Mouse (Mus musculus) hindbrain, postnatal 0 days (tissue): ENCODE results near the gene Clybl. TPM values are rescaled to one million over a fixed set of nuclear protein-coding genes. Genes with fewer than 3 reads are reported as not detected.

Experiments
- ATAC-seq: fragments of 200-750 bp; cut with Nextera tagmentation; 2 replicates; pipeline ENCODE4 v1.8.0; 2017; ENCODE audit warnings: mild to moderate bottlenecking, moderate TSS enrichment, moderate library complexity
- DNase-seq: peaks from one replicate; pipeline ENCODE4 v3.0.0-alpha.2; 2015; ENCODE audit warnings: low spot score
- H3K27ac ChIP-seq: fragments of 300-500 bp; sonication (generic); 2 replicates; pipeline ENCODE4 v1.5.1; 2014; ENCODE audit warnings: mild to moderate bottlenecking
- H3K27me3 ChIP-seq: fragments of 300-500 bp; sonication (generic); 2 replicates; pipeline ENCODE4 v1.6.1; 2014; ENCODE audit warnings: low read length, mixed read lengths; ENCODE audit not compliant: insufficient read depth
- H3K36me3 ChIP-seq: fragments of 300-500 bp; sonication (generic); 2 replicates; pipeline ENCODE4 v1.6.1; 2014; ENCODE audit warnings: low read length, mixed read lengths; ENCODE audit not compliant: insufficient read depth
- H3K4me1 ChIP-seq: fragments of 300-500 bp; sonication (generic); 2 replicates; pipeline ENCODE4 v1.6.1; 2014; ENCODE audit warnings: antibody characterized with exemption, low read length, mixed read lengths; ENCODE audit not compliant: insufficient read depth
- H3K4me2 ChIP-seq: fragments of 300-500 bp; sonication (generic); 2 replicates; pipeline ENCODE4 v1.6.1; 2014; ENCODE audit warnings: low read depth, mild to moderate bottlenecking, low read length, moderate library complexity, mixed read lengths
- H3K4me3 ChIP-seq: fragments of 300-500 bp; sonication (generic); 2 replicates; pipeline ENCODE4 v1.5.1; 2014; ENCODE audit warnings: low read length
- H3K9ac ChIP-seq: fragments of 300-500 bp; sonication (generic); replicated peaks from 2 replicates; pipeline ENCODE4 v1.6.1; 2014; ENCODE audit warnings: mild to moderate bottlenecking, low read length, moderate library complexity, mixed read lengths
- H3K9me3 ChIP-seq: fragments of 300-500 bp; sonication (generic); 2 replicates; pipeline ENCODE4 v1.6.1; 2016; ENCODE audit warnings: low read length, mixed read lengths
- CTCF ChIP-seq: IDR thresholded peaks from 2 replicates; pipeline ENCODE4 v1.5.1; 2016; ENCODE audit warnings: antibody characterized with exemption, control low read depth, low read depth
- WGBS: fragments of 180-500 bp; shearing (Covaris S2); extraction: QIAGEN DNeasy Blood & Tissue Kit; methylation state at CpG from one replicate; pipeline ENCODE4 v1.1.7; 2014; 5-methylcytosine and 5-hydroxymethylcytosine counted together
- polyA plus RNA-seq: library from polyadenylated mRNA; unstranded; fragments of >200 nt; fragmentation: Nextera tagmentation; extraction: Ambion mirVana; gene quantifications from 2 replicates; pipeline ENCODE4 v1.2.1, GENCODE M21; 2015
- total RNA-seq: library from RNA; depleted of rRNA; stranded (reverse); fragments of >200 nt; gene quantifications from 2 replicates; pipeline ENCODE4 v1.2.3, GENCODE M21; 2014

Gene Clybl
- total and polyA plus RNA-seq, 2 experiments from 2014 or later, result 13.3 to 26.7 TPM

GRCm38 (mm10) chr14:122414786-122415185 is 233.3 kb downstream of the Clybl start:
- Histone ChIP-seq H3K36me3 (no peaks in the 10 kb centered on the region), H3K4me3 (no peak overlapping the region), H3K27ac (no peak overlapping the region), H3K9ac (no peak overlapping the region), H3K9me3 (no peaks in the 10 kb centered on the region), H3K4me2 (no peak overlapping the region), H3K27me3 (no peaks in the 10 kb centered on the region), H3K4me1 (no peaks in the 10 kb centered on the region)
- ATAC-seq (no peak), DNase-seq (no peak)
- no peak for TF ChIP-seq CTCF
- 92% methylated on average over 2 of the region's 2 CpGs for WGBS

- DNase-seq (no peak), ATAC-seq (no peak)
- Histone ChIP-seq H3K4me2 (no peak overlapping the region), H3K36me3 (no peaks in the 10 kb centered on the region), H3K4me3 (no peak overlapping the region), H3K27me3 (no peaks in the 10 kb centered on the region), H3K9ac (no peak overlapping the region), H3K4me1 (no peaks in the 10 kb centered on the region), H3K27ac (no peak overlapping the region), H3K9me3 (no peaks in the 10 kb centered on the region)
- no peak for TF ChIP-seq CTCF
- WGBS, result 21% methylated on average over 4 of the region's 4 CpGs
Observed at GRCm38 (mm10) chr14:122416166-122416771, 234.8 kb downstream of the Clybl start.

GRCm38 (mm10) chr14:122424441-122424840 is 242.9 kb downstream of the Clybl start:
- 56% methylated on average over 3 of the region's 3 CpGs for WGBS

GRCm38 (mm10) chr14:122426529-122427203 is 245.2 kb downstream of the Clybl start:
- Histone ChIP-seq H3K4me3 (no peak overlapping the region), H3K9me3 (no peaks in the 10 kb centered on the region), H3K4me2 (0 out of 2 replicates have a peak overlapping the region, but pooled peaks have one; percentile 5), H3K27me3 (no peaks in the 10 kb centered on the region), H3K9ac (no peak overlapping the region), H3K27ac (peak overlapping the region; percentile 54), H3K36me3 (no peaks in the 10 kb centered on the region), H3K4me1 (no peaks in the 10 kb centered on the region; the same call in 1 of the 2 replicates)
- TF ChIP-seq CTCF, result no peak
- 54% methylated on average over 10 of the region's 10 CpGs for WGBS
- ATAC-seq (peak; percentile 44), DNase-seq (no peak)

More at GRCm38 (mm10) chr14:122424441-122424840, 242.9 kb downstream of the Clybl start:
- Histone ChIP-seq H3K9me3 (no peaks in the 10 kb centered on the region), H3K4me2 (no peak overlapping the region), H3K36me3 (no peaks in the 10 kb centered on the region), H3K27me3 (no peaks in the 10 kb centered on the region), H3K4me1 (no peaks in the 10 kb centered on the region; the same call in 1 of the 2 replicates), H3K9ac (no peak overlapping the region), H3K4me3 (no peak overlapping the region), H3K27ac (0 out of 2 replicates have a peak overlapping the region, but pooled peaks have one; percentile 36)
- no peak for DNase-seq
- no peak for TF ChIP-seq CTCF
- ATAC-seq, result no peak

- Histone ChIP-seq H3K9ac (no peak overlapping the region), H3K27me3 (no peaks in the 10 kb centered on the region), H3K4me1 (no peaks in the 10 kb centered on the region; the same call in 1 of the 2 replicates), H3K4me2 (0 out of 2 replicates have a peak overlapping the region, but pooled peaks have one; percentile 5), H3K4me3 (no peak overlapping the region), H3K36me3 (no peaks in the 10 kb centered on the region), H3K27ac (peak overlapping the region; percentile 54), H3K9me3 (no peaks in the 10 kb centered on the region)
- ATAC-seq (peak; percentile 83), DNase-seq (peak; percentile 58)
- TF ChIP-seq CTCF, result no peak
- 23% methylated on average over 8 of the region's 8 CpGs for WGBS
Observed at GRCm38 (mm10) chr14:122427204-122427560, 245.7 kb downstream of the Clybl start.

- WGBS, result 54% methylated on average over 3 of the region's 3 CpGs
- H3K9me3 ChIP-seq, result no peaks in the 10 kb centered on the region
- H3K36me3 ChIP-seq, result no peaks in the 10 kb centered on the region
- H3K27me3 ChIP-seq, result no peaks in the 10 kb centered on the region
- H3K27ac ChIP-seq, result no peak overlapping the region
- ATAC-seq (no peak), DNase-seq (no peak)
- no peaks in the 10 kb centered on the region; the same call in 1 of the 2 replicates for H3K4me1 ChIP-seq
- no peak overlapping the region for H3K4me2 ChIP-seq
- TF ChIP-seq CTCF, result no peak
- no peak overlapping the region for H3K9ac ChIP-seq
- H3K4me3 ChIP-seq, result no peak overlapping the region
Observed at GRCm38 (mm10) chr14:122427654-122428053, 246.2 kb downstream of the Clybl start.

GRCm38 (mm10) chr14:122432558-122432957 is 251.1 kb downstream of the Clybl start:
- no peak for DNase-seq
- peak overlapping the region; percentile 15; the same call in 1 of the 2 replicates for H3K27ac ChIP-seq
- H3K4me3 ChIP-seq, result no peak overlapping the region
- no peak for TF ChIP-seq CTCF
- H3K36me3 ChIP-seq, result no peaks in the 10 kb centered on the region
- H3K9ac ChIP-seq, result no peak overlapping the region
- H3K4me2 ChIP-seq, result no peak overlapping the region
- H3K4me1 ChIP-seq, result no peaks in the 10 kb centered on the region
- H3K27me3 ChIP-seq, result no peaks in the 10 kb centered on the region
- 54% methylated on average over 3 of the region's 3 CpGs for WGBS
- ATAC-seq, result no peak
- no peaks in the 10 kb centered on the region for H3K9me3 ChIP-seq
